Mouse (Mus musculus): ENCODE data around the gene Mcu. TPM values are rescaled to one million over a fixed set of nuclear protein-coding genes. Genes with fewer than 3 reads are reported as not detected.
A peak's percentile ranks its signal among the peaks of the same experiment; 100 is the strongest.

Mcu gene
- polyA plus RNA-seq, 1 experiment from 2014 or later, result 65.2 TPM

DNA sequence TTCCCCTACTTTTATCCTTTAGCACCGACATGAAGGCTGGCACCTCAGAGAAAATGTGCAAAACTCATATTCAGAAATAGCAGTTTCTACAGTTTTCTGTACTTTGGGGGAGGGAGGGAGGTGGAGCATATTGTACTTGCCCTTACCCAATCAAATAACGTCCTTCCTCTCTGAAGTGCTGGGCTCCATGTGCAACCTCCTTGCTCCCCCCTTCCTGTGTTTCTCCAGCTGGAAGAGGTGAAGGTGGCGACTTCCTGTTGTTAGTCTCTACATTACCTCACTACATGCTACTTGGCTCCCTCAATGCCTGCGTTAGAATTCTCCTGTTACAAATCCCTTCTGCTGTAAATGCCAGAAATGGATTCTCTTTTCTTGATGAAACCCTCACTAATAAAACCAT is 54.0 kb downstream of the Mcu start:
- no peak for ATAC-seq

DNA sequence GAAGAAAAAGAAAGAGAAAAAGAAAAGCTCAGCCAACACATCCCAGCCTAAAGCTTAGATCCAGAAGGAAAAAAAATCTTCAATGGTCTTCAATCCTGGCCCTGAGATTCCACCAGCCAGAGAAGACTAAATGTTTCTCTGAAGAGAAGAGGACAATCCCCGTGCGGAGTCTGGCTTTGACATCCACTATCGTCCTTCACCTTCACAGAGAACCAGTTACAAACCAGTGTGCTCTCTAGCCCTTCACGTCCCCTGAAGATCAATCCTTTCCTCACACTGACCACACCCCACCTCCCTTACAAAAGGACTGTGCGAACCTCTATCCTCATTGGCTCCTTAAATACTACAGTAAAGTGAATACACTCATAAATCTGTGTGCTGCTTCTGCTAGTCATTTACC is 56.4 kb downstream of the Mcu start:
- Histone ChIP-seq H3K4me1 (replicated peaks; ENCODE audit: control insufficient read depth, insufficient read depth, low read length) (0 out of 2 replicates have a peak, but pooled peaks cover 2% of the 10 kb centered on the region), H3K9me3 (ENCODE audit: control insufficient read depth) (no peaks in the 10 kb centered on the region), H3K9ac (ENCODE audit: low read depth, low read length) (no peak overlapping the region), H3K36me3 (ENCODE audit: control insufficient read depth, insufficient read depth) (0 out of 2 replicates have a peak, but pooled peaks cover 4% of the 10 kb centered on the region), H3K27me3 (replicated peaks; ENCODE audit: control insufficient read depth, insufficient read depth, low read length) (no peaks in the 10 kb centered on the region), H3K27ac (ENCODE audit: low read depth, low read length) (no peak overlapping the region), H3K4me3 (ENCODE audit: low read depth, low read length) (no peak overlapping the region), H3K4me2 (replicated peaks; ENCODE audit: low read depth) (no peak overlapping the region)
- no peak for ATAC-seq
- TF ChIP-seq CTCF (IDR thresholded peaks at IDR 0.05; ENCODE audit: low read depth), result no peak
- WGBS, result 90% methylated on average over 5 of the region's 5 CpGs

More for the DNA sequence above, 54.0 kb downstream of the Mcu start:
- no peak for TF ChIP-seq CTCF (IDR thresholded peaks at IDR 0.05; ENCODE audit: low read depth)
- Histone ChIP-seq H3K27me3 (replicated peaks; ENCODE audit: control insufficient read depth, insufficient read depth, low read length) (no peaks in the 10 kb centered on the region), H3K4me3 (ENCODE audit: low read depth, low read length) (no peak overlapping the region), H3K4me2 (replicated peaks; ENCODE audit: low read depth) (no peak overlapping the region), H3K9me3 (ENCODE audit: control insufficient read depth) (no peaks in the 10 kb centered on the region), H3K36me3 (ENCODE audit: control insufficient read depth, insufficient read depth) (peaks cover 14% of the 10 kb centered on the region; the same call in 1 of the 2 replicates), H3K27ac (ENCODE audit: low read depth, low read length) (no peak overlapping the region), H3K4me1 (replicated peaks; ENCODE audit: control insufficient read depth, insufficient read depth, low read length) (0 out of 2 replicates have a peak, but pooled peaks cover 1% of the 10 kb centered on the region), H3K9ac (ENCODE audit: low read depth, low read length) (no peak overlapping the region)
- 60% methylated on average over 4 of the region's 4 CpGs for WGBS

GRCm38 (mm10) chr10:59558602-59559001 is 57.9 kb downstream of the Mcu start:
- Histone ChIP-seq H3K4me3 (ENCODE audit: low read depth, low read length) (no peak overlapping the region), H3K27me3 (replicated peaks; ENCODE audit: control insufficient read depth, insufficient read depth, low read length) (no peaks in the 10 kb centered on the region), H3K9ac (ENCODE audit: low read depth, low read length) (no peak overlapping the region), H3K4me1 (replicated peaks; ENCODE audit: control insufficient read depth, insufficient read depth, low read length) (0 out of 2 replicates have a peak, but pooled peaks cover 2% of the 10 kb centered on the region), H3K27ac (ENCODE audit: low read depth, low read length) (no peak overlapping the region), H3K9me3 (ENCODE audit: control insufficient read depth) (no peaks in the 10 kb centered on the region), H3K36me3 (ENCODE audit: control insufficient read depth, insufficient read depth) (no peaks in the 10 kb centered on the region), H3K4me2 (replicated peaks; ENCODE audit: low read depth) (no peak overlapping the region)
- TF ChIP-seq CTCF (IDR thresholded peaks at IDR 0.05; ENCODE audit: low read depth), result no peak
- no peak for ATAC-seq
- 92% methylated on average over 4 of the region's 4 CpGs for WGBS

GRCm38 (mm10) chr10:59558164-59558563 is 58.3 kb downstream of the Mcu start:
- Histone ChIP-seq H3K27me3 (replicated peaks; ENCODE audit: control insufficient read depth, insufficient read depth, low read length) (no peaks in the 10 kb centered on the region), H3K4me3 (ENCODE audit: low read depth, low read length) (no peak overlapping the region), H3K9ac (ENCODE audit: low read depth, low read length) (no peak overlapping the region), H3K9me3 (ENCODE audit: control insufficient read depth) (no peaks in the 10 kb centered on the region), H3K4me1 (replicated peaks; ENCODE audit: control insufficient read depth, insufficient read depth, low read length) (0 out of 2 replicates have a peak, but pooled peaks cover 2% of the 10 kb centered on the region), H3K36me3 (ENCODE audit: control insufficient read depth, insufficient read depth) (no peaks in the 10 kb centered on the region), H3K4me2 (replicated peaks; ENCODE audit: low read depth) (no peak overlapping the region), H3K27ac (ENCODE audit: low read depth, low read length) (no peak overlapping the region)
- 83% methylated on average over 5 of the region's 5 CpGs for WGBS
- ATAC-seq, result no peak
- TF ChIP-seq CTCF (IDR thresholded peaks at IDR 0.05; ENCODE audit: low read depth), result no peak

- WGBS, result 22% methylated on average over 5 of the region's 5 CpGs
- Histone ChIP-seq H3K9me3 (ENCODE audit: control insufficient read depth) (no peaks in the 10 kb centered on the region), H3K4me1 (replicated peaks; ENCODE audit: control insufficient read depth, insufficient read depth, low read length) (0 out of 2 replicates have a peak, but pooled peaks cover 2% of the 10 kb centered on the region), H3K4me3 (ENCODE audit: low read depth, low read length) (no peak overlapping the region), H3K36me3 (ENCODE audit: control insufficient read depth, insufficient read depth) (no peaks in the 10 kb centered on the region), H3K27me3 (replicated peaks; ENCODE audit: control insufficient read depth, insufficient read depth, low read length) (no peaks in the 10 kb centered on the region), H3K9ac (ENCODE audit: low read depth, low read length) (no peak overlapping the region), H3K4me2 (replicated peaks; ENCODE audit: low read depth) (no peak overlapping the region), H3K27ac (ENCODE audit: low read depth, low read length) (no peak overlapping the region)
- no peak for TF ChIP-seq CTCF (IDR thresholded peaks at IDR 0.05; ENCODE audit: low read depth)
- no peak for ATAC-seq
Observed at GRCm38 (mm10) chr10:59556541-59556940, 60.0 kb downstream of the Mcu start.

DNA sequence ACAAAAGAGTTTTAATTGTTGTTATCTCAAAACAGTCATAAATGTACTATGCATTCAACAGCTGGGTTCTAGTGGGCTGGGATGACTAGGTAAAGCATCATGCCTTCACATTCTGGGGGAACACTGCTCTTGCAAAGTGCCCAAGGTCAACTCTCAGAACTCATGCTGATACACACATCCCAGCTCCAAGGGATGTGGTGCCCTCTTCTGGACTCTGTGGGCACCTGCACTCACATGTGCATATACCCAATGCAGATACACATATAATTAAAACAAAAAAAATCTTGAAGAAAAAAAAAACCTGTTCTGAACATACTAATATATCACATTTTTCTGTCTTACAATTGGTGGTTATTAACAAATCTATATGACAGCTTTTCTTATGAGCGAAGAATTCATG is 62.2 kb downstream of the Mcu start:
- Histone ChIP-seq H3K27ac (ENCODE audit: low read depth, low read length) (no peak overlapping the region), H3K9ac (ENCODE audit: low read depth, low read length) (no peak overlapping the region), H3K4me3 (ENCODE audit: low read depth, low read length) (no peak overlapping the region), H3K27me3 (replicated peaks; ENCODE audit: control insufficient read depth, insufficient read depth, low read length) (no peaks in the 10 kb centered on the region), H3K4me2 (replicated peaks; ENCODE audit: low read depth) (no peak overlapping the region), H3K36me3 (ENCODE audit: control insufficient read depth, insufficient read depth) (no peaks in the 10 kb centered on the region), H3K9me3 (ENCODE audit: control insufficient read depth) (no peaks in the 10 kb centered on the region), H3K4me1 (replicated peaks; ENCODE audit: control insufficient read depth, insufficient read depth, low read length) (0 out of 2 replicates have a peak, but pooled peaks cover 2% of the 10 kb centered on the region)
- ATAC-seq, result no peak
- TF ChIP-seq CTCF (IDR thresholded peaks at IDR 0.05; ENCODE audit: low read depth), result peak; percentile 47
- 100% methylated on average over 1 of the region's 1 CpGs for WGBS

DNA sequence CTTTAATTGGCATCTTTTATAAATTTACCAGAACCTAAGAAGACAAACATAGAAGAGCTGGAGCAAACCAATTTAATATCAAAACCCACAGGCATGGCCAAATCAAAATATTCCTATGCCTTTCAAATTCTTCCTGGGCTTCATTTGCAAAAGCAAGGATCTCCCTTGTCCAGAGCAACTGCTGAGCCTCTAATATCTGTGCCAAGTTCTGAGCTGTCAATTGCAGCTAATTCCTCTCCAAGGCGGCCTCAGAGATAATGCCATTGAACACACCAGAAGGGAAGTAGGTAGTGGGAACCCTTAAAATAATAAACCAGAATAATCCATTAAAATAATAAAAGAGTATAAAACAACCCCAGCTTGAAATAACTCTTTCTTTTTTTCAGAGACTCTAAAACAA is 64.0 kb downstream of the Mcu start:
- H3K9ac ChIP-seq (ENCODE audit: low read depth, low read length), result no peak overlapping the region
- no peak overlapping the region for H3K27ac ChIP-seq (ENCODE audit: low read depth, low read length)
- H3K4me3 ChIP-seq (ENCODE audit: low read depth, low read length), result no peak overlapping the region
- no peaks in the 10 kb centered on the region for H3K9me3 ChIP-seq (ENCODE audit: control insufficient read depth)
- ATAC-seq, result no peak
- TF ChIP-seq CTCF (IDR thresholded peaks at IDR 0.05; ENCODE audit: low read depth), result no peak
- no peaks in the 10 kb centered on the region for H3K36me3 ChIP-seq (ENCODE audit: control insufficient read depth, insufficient read depth)
- H3K4me2 ChIP-seq (replicated peaks; ENCODE audit: low read depth), result no peak overlapping the region
- H3K27me3 ChIP-seq (replicated peaks; ENCODE audit: control insufficient read depth, insufficient read depth, low read length), result no peaks in the 10 kb centered on the region
- 45% methylated on average over 1 of the region's 1 CpGs for WGBS
- 0 out of 2 replicates have a peak, but pooled peaks cover 2% of the 10 kb centered on the region for H3K4me1 ChIP-seq (replicated peaks; ENCODE audit: control insufficient read depth, insufficient read depth, low read length)

All from intestine, postnatal 0 days (tissue).